ENCODE assay signal across 11 mouse cellular contexts in genomic region chr17:84792006-84792405, GRCm38 (mm10). TPM values are rescaled to one million over a fixed set of nuclear protein-coding genes. Genes with fewer than 3 reads are reported as not detected.
DNase-seq lines count a peak whose midpoint lies in the region; ATAC-seq and TF ChIP-seq lines count a peak whose summit lies in the region.
"Had no signal": no experiment of that assay in that cellular context is flagged by ENCODE, and none has a peak within 500 bp of the region (broad histone marks: within the 10 kb centered on the region; RNA-seq: fewer than 3 reads in every experiment).

No protein-coding gene starts in this region.

- no peak for TF ChIP-seq RAD21 in CH12.LX (IDR thresholded peaks at IDR 0.05; ENCODE audit: low read depth, low read length)

- peak; percentile 48 for DNase-seq in heart, embryonic 10.5 days (ENCODE audit: low spot score)
- no peak for DNase-seq in heart, adult 8-10 months (ENCODE audit: low spot score)
- no peak for DNase-seq in CH12.LX (ENCODE audit: extremely low read depth)
- no peak for DNase-seq in embryonic facial prominence, embryonic 10.5 days (ENCODE audit: low spot score)
- DNase-seq in liver, embryonic 11.5 days (ENCODE audit: low spot score): no peak
- DNase-seq in adrenal gland, postnatal 4 days (ENCODE audit: low spot score in 2 of 2): no peak
- no peak for DNase-seq in testis, postnatal 14 days (ENCODE audit: low spot score)
- no peak for DNase-seq in embryo, embryonic 9.5 days (ENCODE audit: extremely low spot score)
- DNase-seq: adrenal gland, postnatal 14 days; kidney, adult 8-10 months had no signal

- peaks cover 18% of the 10 kb centered on the region for H3K36me3 ChIP-seq in heart, embryonic 10.5 days
- peaks cover 9 to 28% of the 10 kb centered on the region in 2 experiments for H3K36me3 ChIP-seq in CH12.LX (replicated peaks in 1 of 2; ENCODE audit: control insufficient read depth in 1 of 2, insufficient read depth in 1 of 2, low read length in 1 of 2)
- peaks cover 10% of the 10 kb centered on the region for H3K36me3 ChIP-seq in embryonic facial prominence, embryonic 10.5 days (replicated peaks)
- peaks cover 8% of the 10 kb centered on the region; the same call in 1 of the 2 replicates for H3K36me3 ChIP-seq in liver, embryonic 11.5 days (ENCODE audit: control insufficient read depth, insufficient read depth, low read length)

- peaks cover 33% of the 10 kb centered on the region for H3K79me2 ChIP-seq in CH12.LX (replicated peaks; ENCODE audit: control insufficient read depth, extremely low read depth, insufficient read depth, poor library complexity, severe bottlenecking)

- peaks cover 22% of the 10 kb centered on the region for H3K4me1 ChIP-seq in heart, embryonic 10.5 days
- peaks cover 9 to 35% of the 10 kb centered on the region in 2 experiments for H3K4me1 ChIP-seq in CH12.LX (ENCODE audit: control insufficient read depth in 1 of 2, insufficient read depth in 2 of 2)
- peaks cover 24% of the 10 kb centered on the region for H3K4me1 ChIP-seq in embryonic facial prominence, embryonic 10.5 days
- peaks cover 8% of the 10 kb centered on the region for H3K4me1 ChIP-seq in liver, embryonic 11.5 days (replicated peaks; ENCODE audit: control insufficient read depth, insufficient read depth, low read length)

- peak overlapping the region; percentile 92; the same call in 1 of the 2 replicates for H3K4me2 ChIP-seq in CH12.LX (ENCODE audit: insufficient read depth, low read depth, poor library complexity, severe bottlenecking)
- peak overlapping the region; percentile 83 for H3K4me2 ChIP-seq in liver, embryonic 11.5 days

- TF ChIP-seq CTCF in CH12.LX (conservative IDR thresholded peaks at IDR 0.05 in 1 of 2, IDR thresholded peaks at IDR 0.05 in 1 of 2; ENCODE audit: low read depth in 2 of 2, low read length in 2 of 2): no peak

- no peaks in the 10 kb centered on the region for H3K27me3 ChIP-seq in heart, embryonic 10.5 days (ENCODE audit: insufficient read depth, poor library complexity, severe bottlenecking)
- H3K27me3 ChIP-seq in CH12.LX (replicated peaks): no peaks in the 10 kb centered on the region
- no peaks in the 10 kb centered on the region for H3K27me3 ChIP-seq in embryonic facial prominence, embryonic 10.5 days (replicated peaks; ENCODE audit: low read depth, poor library complexity, severe bottlenecking)
- no peaks in the 10 kb centered on the region for H3K27me3 ChIP-seq in liver, embryonic 11.5 days (replicated peaks; ENCODE audit: control insufficient read depth, insufficient read depth, low read length)

- TF ChIP-seq EP300 in CH12.LX (IDR thresholded peaks at IDR 0.05; ENCODE audit: low read length): no peak

- TF ChIP-seq POLR2A in CH12.LX (IDR thresholded peaks at IDR 0.05; ENCODE audit: low read depth, low read length): no peak

- 76% methylated on average over 5 of the region's 5 CpGs for WGBS in heart, embryonic 10.5 days
- WGBS in embryonic facial prominence, embryonic 10.5 days: 80% methylated on average over 5 of the region's 5 CpGs
- WGBS in liver, embryonic 11.5 days: 66% methylated on average over 5 of the region's 5 CpGs

- no peak overlapping the region for H3K27ac ChIP-seq in heart, embryonic 10.5 days
- H3K27ac ChIP-seq in CH12.LX (ENCODE audit: insufficient read depth, low read depth): no peak overlapping the region
- no peak overlapping the region for H3K27ac ChIP-seq in embryonic facial prominence, embryonic 10.5 days (replicated peaks)
- no peak overlapping the region for H3K27ac ChIP-seq in liver, embryonic 11.5 days (ENCODE audit: low read depth, low read length)

- in situ Hi-C loops in CH12.LX (cut with MboI; ENCODE audit: low pct_ligation_motif_present, low pct_unique_long_range_greater_than_20kb, low sequenced_read_pairs): no loop called here

- no peak overlapping the region for H3K9ac ChIP-seq in CH12.LX (ENCODE audit: insufficient read depth, low read depth)
- no peak overlapping the region for H3K9ac ChIP-seq in liver, embryonic 11.5 days (ENCODE audit: low read depth, low read length)

- ATAC-seq in liver, embryonic 11.5 days (replicated peaks; ENCODE audit: low FRiP score): no peak
- ATAC-seq: CD4-positive, CD25-positive, alpha-beta regulatory T cell, adult 4 months had no signal

- no peaks in the 10 kb centered on the region for H3K9me3 ChIP-seq in heart, embryonic 10.5 days
- H3K9me3 ChIP-seq in CH12.LX (replicated peaks; ENCODE audit: low read length): no peaks in the 10 kb centered on the region
- no peaks in the 10 kb centered on the region for H3K9me3 ChIP-seq in embryonic facial prominence, embryonic 10.5 days
- no peaks in the 10 kb centered on the region for H3K9me3 ChIP-seq in liver, embryonic 11.5 days (ENCODE audit: control insufficient read depth, low read length)

- dilution Hi-C loops in CH12.LX (cut with MboI; ENCODE audit: extremely low pct_ligation_motif_present, extremely low pct_unique_long_range_greater_than_20kb, low sequenced_read_pairs): no loop called here

- H3K4me3 ChIP-seq in heart, embryonic 10.5 days: peak overlapping the region; percentile 100
- H3K4me3 ChIP-seq in CH12.LX (replicated peaks in 1 of 3; ENCODE audit: low read depth in 2 of 3, low read length in 2 of 3, poor library complexity in 1 of 3): no peak overlapping the region
- H3K4me3 ChIP-seq in embryonic facial prominence, embryonic 10.5 days: peak overlapping the region; percentile 97; the same call in 1 of the 2 replicates
- H3K4me3 ChIP-seq in liver, embryonic 11.5 days (ENCODE audit: low read depth, low read length): peak overlapping the region; percentile 100

TF ChIP-seq in CH12.LX, 34 proteins besides CTCF, POLR2A, EP300 and RAD21:
- no peak for TF ChIP-seq ELF1 (IDR thresholded peaks at IDR 0.05; ENCODE audit: low read depth, low read length)
- TF ChIP-seq MXI1 (IDR thresholded peaks at IDR 0.05; ENCODE audit: low read depth, low read length): no peak
- TF ChIP-seq UBTF (IDR thresholded peaks at IDR 0.05; ENCODE audit: low read depth, low read length): no peak
- TF ChIP-seq ZMIZ1 (IDR thresholded peaks at IDR 0.05; ENCODE audit: low read depth, low read length): no peak
- TF ChIP-seq POLR2AphosphoS2 (IDR thresholded peaks at IDR 0.05; ENCODE audit: low read depth, low read length): no peak
- TF ChIP-seq MYC (IDR thresholded peaks at IDR 0.05; ENCODE audit: low read depth, low read length): no peak
- no peak for TF ChIP-seq E2F4 (IDR thresholded peaks at IDR 0.05; ENCODE audit: insufficient replicate concordance, low read depth, low read length)
- TF ChIP-seq USF2 (conservative IDR thresholded peaks at IDR 0.05; ENCODE audit: low read depth, low read length): no peak
- no peak for TF ChIP-seq KAT2A (IDR thresholded peaks at IDR 0.05; ENCODE audit: insufficient replicate concordance, low read length)
- no peak for TF ChIP-seq CHD1 (IDR thresholded peaks at IDR 0.05; ENCODE audit: low read depth, low read length)
- TF ChIP-seq CHD2 (IDR thresholded peaks at IDR 0.05; ENCODE audit: low read length): no peak
- TF ChIP-seq ETS1 (conservative IDR thresholded peaks at IDR 0.05; ENCODE audit: low read depth, low read length): no peak
- no peak for TF ChIP-seq MAZ (IDR thresholded peaks at IDR 0.05; ENCODE audit: low read depth, low read length)
- no peak for TF ChIP-seq MAFK (IDR thresholded peaks at IDR 0.05; ENCODE audit: insufficient replicate concordance, low read length)
- no peak for TF ChIP-seq USF1 (IDR thresholded peaks at IDR 0.05; ENCODE audit: low read depth, low read length)
- TF ChIP-seq SIN3A (IDR thresholded peaks at IDR 0.05; ENCODE audit: low read length): no peak
- TF ChIP-seq NRF1 (IDR thresholded peaks at IDR 0.05; ENCODE audit: low read depth, low read length): no peak
- no peak for TF ChIP-seq JUND (conservative IDR thresholded peaks at IDR 0.05; ENCODE audit: low read depth, low read length)
- TF ChIP-seq BHLHE40 (IDR thresholded peaks at IDR 0.05; ENCODE audit: low read depth, low read length): no peak

RNA-seq across cellular contexts. Expression of gene Lrpprc, which starts 1.4 kb away (rescaled TPM):
- 61.6 and 76.6 TPM in 2 replicates for polyA plus RNA-seq in heart, embryonic 10.5 days (2016; fragmentation: Nextera tagmentation; extraction: Ambion mirVana)
- total RNA-seq in heart, adult 8-10 months (2022): 100 to 1,000 TPM; 129 to 143 (median 135) TPM
- 54.4 and 68.1 TPM in 2 replicates for total RNA-seq in CH12.LX (2012; rRNA removed)
- total RNA-seq in CH12.LX (2014; rRNA removed): 65.9 and 73.1 TPM in 2 replicates
- polyA plus RNA-seq in CH12.LX (2012; ENCODE audit: insufficient read length, low read depth): 61.4 and 73.8 TPM in 2 replicates
- polyA plus RNA-seq in embryonic facial prominence, embryonic 10.5 days (2016; fragmentation: Nextera tagmentation; extraction: Ambion mirVana): 56.7 and 58.0 TPM in 2 replicates
- 84.9 and 97.9 TPM in 2 replicates for polyA plus RNA-seq in liver, embryonic 11.5 days (2014; fragmentation: Nextera tagmentation; extraction: Ambion mirVana)
- 10 to 100 TPM; 72.0 to 75.0 TPM for total RNA-seq in adrenal gland, postnatal 4 days (2021)

Comparison
In these comparisons a context has a peak if more than half of its experiments do, and no peak if none do; other contexts are left out.
1. H3K4me3 ChIP-seq: peak in heart, embryonic 10.5 days (single experiment), embryonic facial prominence, embryonic 10.5 days (single experiment) and liver, embryonic 11.5 days (single experiment); none in CH12.LX (0 of 3).